Mouse (Mus musculus) olfactory bulb, adult 2 months (tissue): ENCODE measurements around the gene Xylt1.

Source experiments
- CTCF ChIP-seq: fragments of 200-500 bp; IDR thresholded peaks from 2 replicates; pipeline ENCODE4 v1.5.1; 2012; ENCODE audit warnings: low read depth, mild to moderate bottlenecking, low read length, moderate library complexity; ENCODE audit not compliant: insufficient read depth
- POLR2A ChIP-seq: fragments of 200-500 bp; IDR thresholded peaks from 2 replicates; pipeline ENCODE4 v1.6.1; 2012; ENCODE audit warnings: mild to moderate bottlenecking, low read depth, low read length, moderate library complexity; ENCODE audit not compliant: insufficient read depth

DNA sequence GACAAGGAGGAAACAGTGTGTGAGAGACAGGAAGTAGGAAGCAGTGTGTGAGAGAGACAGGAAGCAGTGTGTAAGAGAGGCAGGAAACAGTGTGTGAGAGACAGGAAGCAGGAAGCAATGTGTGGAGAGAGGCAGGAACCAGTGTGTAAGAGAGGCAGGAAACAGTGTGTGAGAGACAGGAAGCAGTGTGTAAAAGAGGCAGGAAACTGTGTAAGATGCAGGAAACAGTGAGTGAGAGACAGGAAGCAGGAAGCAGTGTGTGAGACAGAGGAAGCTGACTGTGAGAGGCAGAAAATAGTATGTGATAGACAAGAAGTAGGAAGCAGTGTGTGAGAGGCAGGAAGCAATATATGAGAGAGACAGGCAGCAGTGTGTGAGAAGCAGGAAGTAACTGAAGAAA, 140.6 kb downstream of the Xylt1 start:
- TF ChIP-seq POLR2A (no peak), CTCF (no peak)
